Comparison of ENCODE assay signal across 7 mouse cellular contexts in genomic region chr19:7143854-7144253, GRCm38 (mm10). TPM values are rescaled to one million over a fixed set of nuclear protein-coding genes. Genes with fewer than 3 reads are reported as not detected.
A peak's percentile ranks its signal among the peaks of the same experiment; 100 is the strongest.
DNase-seq lines count a peak whose midpoint lies in the region; ATAC-seq and TF ChIP-seq lines count a peak whose summit lies in the region.

No protein-coding gene starts in this region.

- TF ChIP-seq POLR2A in limb, embryonic 14.5 days (IDR thresholded peaks at IDR 0.05; ENCODE audit: borderline replicate concordance, extremely low read depth, insufficient read depth, insufficient read length): no peak

- 0 out of 2 replicates have a peak, but pooled peaks cover 4% of the 10 kb centered on the region for H3K27me3 ChIP-seq in limb, embryonic 14.5 days (ENCODE audit: control insufficient read depth, insufficient read depth, low read length)
- no peaks in the 10 kb centered on the region for H3K27me3 ChIP-seq in midbrain, embryonic 14.5 days (ENCODE audit: control insufficient read depth, insufficient read depth, low read length)

- intact Hi-C loops in gastrocnemius, postnatal 14 days (cut with DNase I; ENCODE audit: low total_unique reads): no loop called here

- H3K4me2 ChIP-seq in limb, embryonic 14.5 days (replicated peaks; ENCODE audit: low read depth, low read length, severe bottlenecking): peak overlapping the region; percentile 52
- H3K4me2 ChIP-seq in midbrain, embryonic 14.5 days (ENCODE audit: low read length): peak overlapping the region; percentile 47

- WGBS in limb, embryonic 14.5 days: 2% methylated on average over 20 of the region's 20 CpGs
- under 1% methylated on average over 20 of the region's 20 CpGs for WGBS in midbrain, embryonic 14.5 days

- ATAC-seq in limb, embryonic 14.5 days (ENCODE audit: low FRiP score, low read depth): 0 out of 2 replicates have a peak, but pooled peaks have one; percentile 24
- peak; percentile 44; the same call in 1 of the 2 replicates for ATAC-seq in midbrain, embryonic 14.5 days (ENCODE audit: low FRiP score, low TSS enrichment)

- H3K4me1 ChIP-seq in limb, embryonic 14.5 days (ENCODE audit: control insufficient read depth, insufficient read depth, low read length): peaks cover 48% of the 10 kb centered on the region
- H3K4me1 ChIP-seq in midbrain, embryonic 14.5 days (ENCODE audit: control insufficient read depth, insufficient read depth, low read length): peaks cover 60% of the 10 kb centered on the region

- peak; percentile 83 for DNase-seq in adrenal gland, adult 2 months
- peak; percentile 87 for DNase-seq in embryo, embryonic 10.5 days (ENCODE audit: low spot score)
- DNase-seq in gastrocnemius, postnatal 14 days: peak; percentile 72
- peak; percentile 71 for DNase-seq in induced T-regulatory cell, adult 2 months (ENCODE audit: low read depth)
- no peak for DNase-seq in limb, embryonic 14.5 days (ENCODE audit: low spot score)
- DNase-seq in midbrain, embryonic 14.5 days: peak; percentile 78
- peak; percentile 73 to 87 for DNase-seq in spleen, postnatal 4 days (ENCODE audit: low spot score in 2 of 2)

- no peak overlapping the region for H3K27ac ChIP-seq in limb, embryonic 14.5 days (replicated peaks; ENCODE audit: low read depth, low read length)
- no peak overlapping the region; the same call in 1 of the 2 replicates for H3K27ac ChIP-seq in midbrain, embryonic 14.5 days (replicated peaks; ENCODE audit: low read depth, low read length)

- H3K36me3 ChIP-seq in limb, embryonic 14.5 days (ENCODE audit: control insufficient read depth, insufficient read depth, low read length): no peaks in the 10 kb centered on the region
- no peaks in the 10 kb centered on the region for H3K36me3 ChIP-seq in midbrain, embryonic 14.5 days (ENCODE audit: control insufficient read depth, insufficient read depth, low read length)

- H3K9ac ChIP-seq in limb, embryonic 14.5 days (ENCODE audit: low read depth, low read length, severe bottlenecking): 0 out of 2 replicates have a peak overlapping the region, but pooled peaks have one; percentile 21
- H3K9ac ChIP-seq in midbrain, embryonic 14.5 days (replicated peaks; ENCODE audit: low read length): peak overlapping the region; percentile 44

- H3K4me3 ChIP-seq in limb, embryonic 14.5 days (replicated peaks; ENCODE audit: low read length): peak overlapping the region; percentile 27
- peak overlapping the region; percentile 18; the same call in 1 of the 2 replicates for H3K4me3 ChIP-seq in midbrain, embryonic 14.5 days (replicated peaks; ENCODE audit: low read depth, low read length)

- no peaks in the 10 kb centered on the region for H3K9me3 ChIP-seq in limb, embryonic 14.5 days (ENCODE audit: control insufficient read depth, low read length)
- H3K9me3 ChIP-seq in midbrain, embryonic 14.5 days (ENCODE audit: control insufficient read depth, low read length): no peaks in the 10 kb centered on the region

RNA-seq across cellular contexts. Expression of gene Flrt1, which starts 38.3 kb away (rescaled TPM):
- total RNA-seq in adrenal gland, adult 2 months (2021): 1 to 10 TPM; 2.1 to 9.2 TPM
- 0.79 and 2.9 TPM in 2 replicates for polyA plus RNA-seq in adrenal gland, adult 2 months (2012; rRNA removed)
- under 1 TPM; 0.27 to 0.51 TPM for total RNA-seq in gastrocnemius, postnatal 14 days (2021)
- polyA plus RNA-seq in limb, embryonic 14.5 days (2012; rRNA removed): 2.2 and 3.2 TPM in 2 replicates
- 8.5 and 9.6 TPM in 2 replicates for polyA plus RNA-seq in limb, embryonic 14.5 days (2014; fragmentation: Nextera tagmentation; extraction: Ambion mirVana)
- polyA plus RNA-seq in midbrain, embryonic 14.5 days (2014; fragmentation: Nextera tagmentation; extraction: Ambion mirVana): 7.0 and 10.2 TPM in 2 replicates
